Mouse (Mus musculus) heart, adult 2 months (tissue): ENCODE data around the gene Rtn2. TPM values are rescaled to one million over a fixed set of nuclear protein-coding genes. Genes with fewer than 3 reads are reported as not detected.

Experiments used
- DNase-seq, 2 experiments: peaks; one replicate each; pipeline ENCODE4 v3.0.0; 2021
- H3K27ac ChIP-seq: fragments of 200-600 bp; 2 replicates; pipeline ENCODE4 v1.8.1; 2022
- H3K27me3 ChIP-seq: fragments of 200-500 bp; 2 replicates; pipeline ENCODE4 v1.6.1; 2012; ENCODE audit warnings: mild to moderate bottlenecking, low read length, inconsistent platforms, mixed read lengths; ENCODE audit not compliant: control insufficient read depth, insufficient read depth
- H3K36me3 ChIP-seq: fragments of 200-500 bp; 2 replicates; pipeline ENCODE4 v1.6.1; 2012; ENCODE audit warnings: low read length, inconsistent platforms; ENCODE audit not compliant: control insufficient read depth, insufficient read depth
- H3K4me1 ChIP-seq: fragments of 200-500 bp; 2 replicates; pipeline ENCODE4 v1.6.1; 2011; ENCODE audit warnings: low read length; ENCODE audit not compliant: control insufficient read depth, insufficient read depth
- H3K4me3 ChIP-seq: fragments of 200-600 bp; 2 replicates; pipeline ENCODE4 v1.8.1; 2022
- H3K79me2 ChIP-seq: fragments of 200-500 bp; replicated peaks from 2 replicates; pipeline ENCODE4 v1.6.1; 2012; ENCODE audit warnings: mild to moderate bottlenecking, inconsistent platforms, low read length, moderate library complexity, mixed read lengths; ENCODE audit not compliant: control insufficient read depth, insufficient read depth
- H3K9ac ChIP-seq: fragments of 200-500 bp; 2 replicates; pipeline ENCODE4 v1.6.1; 2012; ENCODE audit warnings: low read depth, mild to moderate bottlenecking, control low read depth, inconsistent platforms, low read length, mixed read lengths
- CTCF ChIP-seq: fragments of 200-600 bp; IDR thresholded peaks from 2 replicates; pipeline ENCODE4 v1.8.1; 2022; ENCODE audit warnings: antibody characterized with exemption, mild to moderate bottlenecking, moderate library complexity
- EP300 ChIP-seq: fragments of 200-500 bp; IDR thresholded peaks from 2 replicates; pipeline ENCODE4 v1.6.1; 2011; ENCODE audit warnings: low read depth, low read length, control low read depth; ENCODE audit not compliant: insufficient read depth
- POLR2A ChIP-seq: fragments of 200-500 bp; IDR thresholded peaks from 2 replicates; pipeline ENCODE4 v1.6.1; 2011; ENCODE audit warnings: mild to moderate bottlenecking, low read depth, low read length, control low read depth; ENCODE audit not compliant: insufficient read depth
- WGBS: fragments of 180-500 bp; shearing (Covaris S2); methylation state at CpG from one replicate; pipeline ENCODE4 v1.1.7; 2018; 5-methylcytosine and 5-hydroxymethylcytosine counted together
- intact Hi-C: fragments of 180-260 bp; cut with DNase I; formaldehyde crosslinking; loops from one replicate; pipeline ENCODE4 v1.15.1; 2025
- polyA plus RNA-seq: library from polyadenylated mRNA; depleted of rRNA; stranded (reverse); fragments of >200 nt; gene quantifications from 2 replicates; pipeline ENCODE4 v1.2.3, GENCODE M21; 2012
- total RNA-seq, 2 experiments: library from RNA; stranded (reverse); gene quantifications; 2 replicates each; pipeline ENCODE4 v1.2.3; 2021

The Rtn2 gene
- total and polyA plus RNA-seq, 3 experiments, result 114 to 273 (median 136) TPM

GRCm38 (mm10) chr7:19290969-19291596 lies 8.7 kb downstream of the Rtn2 start:
- TF ChIP-seq POLR2A, result 0 out of 2 replicates have a peak, but pooled peaks have one; percentile 33
- TF ChIP-seq CTCF, result no peak
- intact Hi-C loops, result no loop called here
- H3K4me1 ChIP-seq, result no peaks in the 10 kb centered on the region
- 3% methylated on average over 20 of the region's 20 CpGs for WGBS
- H3K79me2 ChIP-seq, result 0 out of 2 replicates have a peak, but pooled peaks cover 1% of the 10 kb centered on the region
- peak overlapping the region; percentile 90 for H3K27ac ChIP-seq
- H3K4me3 ChIP-seq, result peak overlapping the region; percentile 42
- peak overlapping the region; percentile 79 for H3K9ac ChIP-seq
- H3K36me3 ChIP-seq, result no peaks in the 10 kb centered on the region
- H3K27me3 ChIP-seq, result no peaks in the 10 kb centered on the region
- DNase-seq, result peak; percentile 66 to 73

- Histone ChIP-seq H3K9ac (peak overlapping the region; percentile 52), H3K27me3 (no peaks in the 10 kb centered on the region), H3K4me3 (peak overlapping the region; percentile 35; the same call in 1 of the 2 replicates), H3K4me1 (no peaks in the 10 kb centered on the region), H3K79me2 (0 out of 2 replicates have a peak, but pooled peaks cover 1% of the 10 kb centered on the region), H3K36me3 (no peaks in the 10 kb centered on the region), H3K27ac (peak overlapping the region; percentile 52)
- WGBS, result 12% methylated on average over 20 of the region's 22 CpGs
- TF ChIP-seq POLR2A (0 out of 2 replicates have a peak, but pooled peaks have one; percentile 39), EP300 (no peak)
- intact Hi-C loops, result loop anchor here (2.0 to 5.0 kb wide), 3 partner anchors 19 to 117 kb away; no protein-coding TSS in a partner anchor
- DNase-seq, result peak; percentile 94 to 99
These were observed 13.2 kb downstream of the Rtn2 start for GRCm38 (mm10) chr7:19295503-19296185.

GRCm38 (mm10) chr7:19297034-19297433 lies 14.6 kb downstream of the Rtn2 start:
- Histone ChIP-seq H3K27me3 (no peaks in the 10 kb centered on the region), H3K4me1 (peaks cover 2% of the 10 kb centered on the region), H3K9ac (no peak overlapping the region), H3K36me3 (no peaks in the 10 kb centered on the region), H3K79me2 (0 out of 2 replicates have a peak, but pooled peaks cover 1% of the 10 kb centered on the region), H3K4me3 (no peak overlapping the region), H3K27ac (no peak overlapping the region)
- no peak for DNase-seq
- no peak for TF ChIP-seq EP300
- TF ChIP-seq CTCF, result peak; percentile 35
- WGBS, result 85% methylated on average over 6 of the region's 6 CpGs
- intact Hi-C loops, result loop anchor here (2.0 to 5.0 kb wide), 3 partner anchors 18 to 118 kb away; no protein-coding TSS in a partner anchor

GRCm38 (mm10) chr7:19297794-19298193 lies 15.4 kb downstream of the Rtn2 start:
- H3K79me2 ChIP-seq, result 0 out of 2 replicates have a peak, but pooled peaks cover 1% of the 10 kb centered on the region
- no peak overlapping the region for H3K4me3 ChIP-seq
- intact Hi-C loops, result loop anchor here (2.0 to 5.0 kb wide), 3 partner anchors 17 to 119 kb away; no protein-coding TSS in a partner anchor
- H3K27me3 ChIP-seq, result no peaks in the 10 kb centered on the region
- H3K4me1 ChIP-seq, result peaks cover 2% of the 10 kb centered on the region
- H3K9ac ChIP-seq, result no peak overlapping the region
- no peaks in the 10 kb centered on the region for H3K36me3 ChIP-seq
- 82% methylated on average over 5 of the region's 5 CpGs for WGBS
- no peak for TF ChIP-seq POLR2A
- no peak for DNase-seq
- H3K27ac ChIP-seq, result no peak overlapping the region

- Histone ChIP-seq H3K9ac (no peak overlapping the region), H3K27me3 (no peaks in the 10 kb centered on the region), H3K4me3 (no peak overlapping the region), H3K4me1 (peaks cover 2% of the 10 kb centered on the region), H3K36me3 (no peaks in the 10 kb centered on the region), H3K27ac (no peak overlapping the region), H3K79me2 (no peaks in the 10 kb centered on the region)
- intact Hi-C loops, result loop anchor here (5.0 kb wide), 1 partner anchor 63 kb away; no protein-coding TSS in a partner anchor
- TF ChIP-seq EP300, result peak; percentile 68; the same call in 1 of the 2 replicates
- TF ChIP-seq POLR2A, result no peak
- TF ChIP-seq CTCF, result peak; percentile 67
- WGBS, result 24% methylated on average over 3 of the region's 3 CpGs
- DNase-seq, result no peak
These were observed 16.8 kb downstream of the Rtn2 start for GRCm38 (mm10) chr7:19299194-19299593.
